Mouse (Mus musculus) erythroblast, embryonic 14.5 days (primary cell): Measurements from ENCODE around the gene Anks1. TPM values are rescaled to one million over a fixed set of nuclear protein-coding genes. Genes with fewer than 3 reads are reported as not detected.
A peak's percentile ranks its signal among the peaks of the same experiment; 100 is the strongest.

Experiments
- H3K27me3 ChIP-seq: 2 replicates; pipeline ENCODE4 v1.6.1; 2012; ENCODE audit warnings: inconsistent platforms; ENCODE audit not compliant: control insufficient read depth
- H3K36me3 ChIP-seq: 2 replicates; pipeline ENCODE4 v1.6.1; 2012; ENCODE audit warnings: mild to moderate bottlenecking, inconsistent platforms; ENCODE audit not compliant: control insufficient read depth
- H3K4me1 ChIP-seq: 2 replicates; pipeline ENCODE4 v1.6.1; 2012; ENCODE audit warnings: inconsistent platforms; ENCODE audit not compliant: control insufficient read depth
- H3K4me3 ChIP-seq: replicated peaks from 2 replicates; pipeline ENCODE3; 2012; ENCODE audit warnings: moderate library complexity, mild to moderate bottlenecking, inconsistent platforms
- H3K9me3 ChIP-seq: 2 replicates; pipeline ENCODE4 v1.6.1; 2012; ENCODE audit warnings: low read length, inconsistent platforms, mixed read lengths; ENCODE audit not compliant: control insufficient read depth
- GATA1 ChIP-seq: IDR thresholded peaks from 2 replicates; pipeline ENCODE4 v1.6.1; 2012; ENCODE audit warnings: low read length, inconsistent platforms, mixed read lengths
- TAL1 ChIP-seq: IDR thresholded peaks from 3 replicates; pipeline ENCODE4 v1.6.1; 2012; ENCODE audit warnings: low read length, inconsistent platforms, mixed read lengths
- polyA plus RNA-seq: library from polyadenylated mRNA; stranded (reverse); fragments of >175 nt; gene quantifications from 2 replicates; pipeline ENCODE4 v1.2.3, GENCODE M21; 2012

Anks1 gene
- 0.30 and 0.39 TPM in 2 replicates for polyA plus RNA-seq

GRCm38 (mm10) chr17:27908888-27909621 is at the start of gene Anks1:
Gene Anks1, plus strand, starts transcription at chr17:27909306.
- TF ChIP-seq GATA1 (no peak), TAL1 (no peak)
- Histone ChIP-seq H3K4me1 (peaks cover 54% of the 10 kb centered on the region), H3K4me3 (peak within 1 kb of the TSS; percentile 99), H3K9me3 (no peaks in the 10 kb centered on the region), H3K36me3 (peaks cover 15% of the 10 kb centered on the region), H3K27me3 (peaks cover 3% of the 10 kb centered on the region; the same call in 1 of the 2 replicates)

GRCm38 (mm10) chr17:27865461-27865860 is 43.6 kb upstream of the Anks1 start:
- H3K4me3 ChIP-seq, result no peak overlapping the region

GRCm38 (mm10) chr17:27866737-27867136 is 42.4 kb upstream of the Anks1 start:
- Histone ChIP-seq H3K4me3 (no peak overlapping the region), H3K9me3 (no peaks in the 10 kb centered on the region), H3K36me3 (peaks cover 7% of the 10 kb centered on the region), H3K4me1 (peaks cover 13% of the 10 kb centered on the region), H3K27me3 (no peaks in the 10 kb centered on the region)
- TF ChIP-seq GATA1 (no peak), TAL1 (no peak)

More at GRCm38 (mm10) chr17:27865461-27865860, 43.6 kb upstream of the Anks1 start:
- Histone ChIP-seq H3K27me3 (no peaks in the 10 kb centered on the region), H3K36me3 (peaks cover 6% of the 10 kb centered on the region), H3K4me1 (peaks cover 20% of the 10 kb centered on the region), H3K9me3 (no peaks in the 10 kb centered on the region)
- TF ChIP-seq GATA1 (no peak), TAL1 (no peak)

- Histone ChIP-seq H3K27me3 (no peaks in the 10 kb centered on the region), H3K36me3 (peaks cover 12% of the 10 kb centered on the region), H3K9me3 (no peaks in the 10 kb centered on the region), H3K4me3 (no peak overlapping the region), H3K4me1 (peaks cover 38% of the 10 kb centered on the region)
- no peak for TF ChIP-seq TAL1
- no peak for TF ChIP-seq GATA1
Measured at GRCm38 (mm10) chr17:27871851-27872250, 37.3 kb upstream of the Anks1 start.

- Histone ChIP-seq H3K4me3 (no peak overlapping the region), H3K9me3 (no peaks in the 10 kb centered on the region), H3K27me3 (no peaks in the 10 kb centered on the region), H3K36me3 (peaks cover 24% of the 10 kb centered on the region), H3K4me1 (peaks cover 38% of the 10 kb centered on the region)
- no peak for TF ChIP-seq TAL1
- no peak for TF ChIP-seq GATA1
Measured at GRCm38 (mm10) chr17:27873583-27873982, 35.5 kb upstream of the Anks1 start.

GRCm38 (mm10) chr17:27874510-27874909 is 34.6 kb upstream of the Anks1 start:
- Histone ChIP-seq H3K4me3 (peak overlapping the region; percentile 10), H3K36me3 (peaks cover 32% of the 10 kb centered on the region), H3K27me3 (no peaks in the 10 kb centered on the region), H3K9me3 (no peaks in the 10 kb centered on the region), H3K4me1 (peaks cover 38% of the 10 kb centered on the region)
- TF ChIP-seq TAL1 (no peak), GATA1 (no peak)

- Histone ChIP-seq H3K4me3 (no peak overlapping the region), H3K4me1 (no peaks in the 10 kb centered on the region; the same call in 1 of the 2 replicates), H3K9me3 (no peaks in the 10 kb centered on the region), H3K36me3 (peaks cover 89% of the 10 kb centered on the region), H3K27me3 (no peaks in the 10 kb centered on the region)
- no peak for TF ChIP-seq GATA1
- no peak for TF ChIP-seq TAL1
Measured at GRCm38 (mm10) chr17:27881518-27881917, 27.6 kb upstream of the Anks1 start.

GRCm38 (mm10) chr17:27883129-27883528 is 26.0 kb upstream of the Anks1 start:
- no peaks in the 10 kb centered on the region for H3K4me1 ChIP-seq
- TF ChIP-seq GATA1 (no peak), TAL1 (no peak)
- H3K27me3 ChIP-seq, result no peaks in the 10 kb centered on the region
- no peaks in the 10 kb centered on the region for H3K9me3 ChIP-seq
- peaks cover 91% of the 10 kb centered on the region for H3K36me3 ChIP-seq
- H3K4me3 ChIP-seq, result no peak overlapping the region

- H3K4me3 ChIP-seq, result no peak overlapping the region
- H3K9me3 ChIP-seq, result no peaks in the 10 kb centered on the region
- H3K36me3 ChIP-seq, result peaks cover 90% of the 10 kb centered on the region
- H3K27me3 ChIP-seq, result no peaks in the 10 kb centered on the region
- no peak for TF ChIP-seq GATA1
- no peak for TF ChIP-seq TAL1
- H3K4me1 ChIP-seq, result no peaks in the 10 kb centered on the region
Measured at GRCm38 (mm10) chr17:27883994-27884393, 25.1 kb upstream of the Anks1 start.
